Mouse (Mus musculus) kidney, postnatal 14 days (tissue): ENCODE results near the gene Iba57.
"Not testable (repeated sequence)": the region's sequence is repeated elsewhere in the genome, so short reads cannot be mapped to it uniquely, and the experiment has no call there.

Experiments
- DNase-seq: peaks from one replicate; pipeline ENCODE4 v3.0.0; 2022; ENCODE audit warnings: mixed read lengths

The Iba57 gene

GRCm38 (mm10) chr11:59163255-59164236 lies at the start of gene Iba57:
TSS of gene Iba57 (minus strand) at chr11:59163739.
- DNase-seq, result peak; percentile 99

DNA sequence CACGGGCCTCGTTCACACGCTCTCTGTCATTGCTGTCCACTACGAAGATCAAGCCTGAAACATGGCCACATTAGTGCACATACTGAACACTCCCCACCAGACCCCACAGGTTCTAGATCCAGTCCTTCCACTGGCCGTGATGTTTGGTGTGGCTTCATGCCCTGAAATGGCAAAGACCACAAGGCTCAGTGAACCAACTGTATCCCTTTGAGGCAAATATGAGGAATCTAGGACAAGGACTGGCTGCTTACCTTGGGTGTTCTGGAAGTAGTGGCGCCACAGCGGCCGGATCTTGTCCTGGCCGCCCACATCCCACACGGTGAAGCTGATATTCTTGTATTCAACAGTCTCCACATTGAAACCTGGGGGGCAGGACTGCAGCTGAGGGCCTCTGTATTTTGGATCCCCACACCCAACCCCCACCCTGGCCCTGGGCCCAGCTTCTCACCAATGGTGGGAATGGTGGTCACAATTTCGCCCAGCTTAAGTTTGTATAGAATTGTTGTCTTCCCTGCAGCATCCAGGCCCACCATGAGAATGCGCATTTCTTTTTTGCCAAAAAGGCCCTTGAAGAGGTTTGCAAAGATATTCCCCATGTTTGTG lies 49.5 kb upstream of the Iba57 start:
- no peak for DNase-seq

DNA sequence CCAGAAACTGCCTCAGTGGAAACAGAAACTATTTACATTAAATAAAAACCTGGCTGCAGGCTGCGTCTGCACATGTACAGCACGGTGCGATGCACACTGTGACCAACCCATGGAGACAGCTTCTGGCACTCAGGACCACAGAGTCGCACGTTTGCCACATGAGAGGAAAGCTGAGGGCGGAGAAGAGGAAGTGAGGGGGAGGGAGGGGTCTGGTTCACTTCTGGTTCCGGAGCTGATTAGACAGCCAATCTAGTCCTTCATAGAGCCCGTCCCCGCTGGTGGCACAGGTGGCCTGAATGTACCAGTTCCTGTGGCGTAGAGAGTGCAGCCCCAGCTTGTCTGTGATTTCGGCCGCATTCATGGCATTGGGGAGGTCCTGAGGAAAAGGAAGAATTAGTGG lies 48.8 kb upstream of the Iba57 start:
- DNase-seq, result not testable (repeated sequence)

GRCm38 (mm10) chr11:59211561-59211960 lies 48.0 kb upstream of the Iba57 start:
- not testable (repeated sequence) for DNase-seq

GRCm38 (mm10) chr11:59210020-59210419 lies 46.5 kb upstream of the Iba57 start:
- no peak for DNase-seq

DNA sequence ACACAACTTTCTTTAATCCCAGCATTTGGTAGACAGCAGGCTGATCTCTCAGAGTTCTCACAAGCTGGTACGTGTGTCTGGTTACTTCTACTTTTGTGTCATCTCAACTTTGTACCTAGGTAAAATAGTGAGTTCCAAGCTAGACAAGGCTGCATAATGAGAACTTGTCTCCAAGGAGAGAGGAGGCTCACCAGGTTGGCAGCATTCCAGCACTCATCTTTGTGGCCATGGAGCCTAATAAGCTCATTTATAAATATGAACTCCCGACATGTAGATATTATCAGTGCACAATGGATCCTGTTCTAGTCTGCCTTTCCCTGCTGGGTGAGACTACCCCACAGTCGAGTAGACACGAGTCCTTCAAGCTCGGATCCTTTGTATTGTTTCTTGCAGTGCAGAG lies 46.0 kb upstream of the Iba57 start:
- no peak for DNase-seq

- DNase-seq, result peak; percentile 80
These were observed 45.5 kb upstream of the Iba57 start for GRCm38 (mm10) chr11:59209003-59209441.

GRCm38 (mm10) chr11:59208153-59208831 lies 44.8 kb upstream of the Iba57 start, which contains the start of gene 2310033P09Rik:
TSS of gene 2310033P09Rik (plus strand) at chr11:59208321.
- DNase-seq, result peak; percentile 95

GRCm38 (mm10) chr11:59202081-59202995 lies 38.8 kb upstream of the Iba57 start, which contains the start of gene Mrpl55:
TSS of gene Mrpl55 (plus strand) at chr11:59202486.
- DNase-seq, result peak; percentile 97

DNA sequence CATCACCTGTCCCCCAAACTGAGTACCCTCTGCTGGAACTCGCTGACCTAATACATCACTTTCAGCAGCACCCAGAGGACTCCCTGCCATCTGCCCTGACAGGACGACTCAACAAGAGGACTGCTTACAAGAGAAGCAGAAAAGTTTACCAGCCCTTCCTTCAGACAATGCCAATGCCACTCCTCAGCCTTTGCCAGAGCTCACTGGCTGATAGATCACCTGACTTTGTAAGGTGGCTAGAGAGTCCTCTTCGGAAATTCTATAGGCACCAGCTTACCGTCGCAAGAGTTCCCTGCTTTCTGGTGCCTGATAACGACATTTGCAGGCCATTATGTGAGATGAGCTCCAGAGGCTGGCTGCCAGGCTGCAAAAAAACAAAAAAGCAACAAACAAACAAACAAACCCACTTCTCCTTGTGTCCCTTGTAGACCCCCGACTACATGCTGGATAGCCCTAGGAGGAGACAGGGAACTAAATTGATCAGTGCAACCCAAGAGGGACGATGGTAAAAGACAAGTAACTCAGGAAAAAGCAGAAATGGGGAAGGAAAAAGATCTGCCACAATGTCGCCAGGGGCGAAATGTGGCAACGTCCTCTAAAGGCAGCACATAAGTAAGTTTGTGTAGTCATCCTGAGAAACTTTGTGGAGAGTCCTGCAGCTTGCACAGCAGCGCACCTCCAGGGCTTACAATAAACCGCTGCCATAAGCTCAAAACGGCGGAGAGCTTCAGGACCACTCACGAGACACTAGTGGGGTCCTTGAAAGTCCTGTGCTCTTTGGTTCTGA lies 37.9 kb upstream of the Iba57 start:
- no peak for DNase-seq

GRCm38 (mm10) chr11:59196230-59196629 lies 32.7 kb upstream of the Iba57 start:
- DNase-seq, result no peak

- DNase-seq, result no peak
These were observed 28.5 kb upstream of the Iba57 start, which contains the start of gene Guk1 for GRCm38 (mm10) chr11:59192059-59192386. TSS of gene Guk1 (minus strand) at chr11:59192212.

DNA sequence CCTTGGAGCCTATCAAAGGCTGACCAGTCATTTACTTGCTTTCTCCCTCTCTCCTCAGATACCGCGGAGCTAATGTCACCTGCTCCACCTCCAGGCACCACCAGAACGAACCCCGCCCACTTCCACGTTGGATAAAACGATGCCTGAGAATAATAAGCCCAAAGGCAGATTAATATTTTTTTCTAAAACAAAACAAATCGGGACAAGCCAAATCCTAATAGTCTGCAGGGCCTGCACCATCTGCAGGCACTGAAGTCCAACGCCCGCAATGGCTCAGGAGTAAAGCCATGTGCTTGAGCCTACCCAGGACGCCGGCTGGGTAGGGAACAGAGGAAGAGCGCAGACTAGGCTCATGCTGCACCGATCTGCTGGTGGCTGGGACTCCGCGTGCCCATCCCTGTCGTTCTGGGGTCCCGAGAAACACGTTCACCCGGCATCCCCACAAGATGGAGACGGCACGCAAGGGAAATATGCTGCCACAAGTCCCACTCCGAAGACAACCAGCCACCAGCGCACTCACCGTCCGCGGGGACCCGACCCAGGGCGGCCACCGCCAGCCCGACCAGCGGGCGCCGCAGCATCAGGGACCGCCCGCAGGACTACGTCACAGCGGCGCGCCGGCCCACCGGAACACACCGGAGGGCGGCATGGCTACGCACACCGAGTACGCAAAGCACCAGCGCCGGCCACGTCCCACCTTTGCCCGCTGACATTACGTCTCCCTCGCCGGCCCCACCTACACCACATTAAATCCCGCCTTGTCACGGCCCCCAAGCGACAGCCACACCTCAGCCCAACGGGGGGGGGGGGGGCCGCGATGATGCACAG lies 27.9 kb upstream of the Iba57 start:
- peak; percentile 95 for DNase-seq

DNA sequence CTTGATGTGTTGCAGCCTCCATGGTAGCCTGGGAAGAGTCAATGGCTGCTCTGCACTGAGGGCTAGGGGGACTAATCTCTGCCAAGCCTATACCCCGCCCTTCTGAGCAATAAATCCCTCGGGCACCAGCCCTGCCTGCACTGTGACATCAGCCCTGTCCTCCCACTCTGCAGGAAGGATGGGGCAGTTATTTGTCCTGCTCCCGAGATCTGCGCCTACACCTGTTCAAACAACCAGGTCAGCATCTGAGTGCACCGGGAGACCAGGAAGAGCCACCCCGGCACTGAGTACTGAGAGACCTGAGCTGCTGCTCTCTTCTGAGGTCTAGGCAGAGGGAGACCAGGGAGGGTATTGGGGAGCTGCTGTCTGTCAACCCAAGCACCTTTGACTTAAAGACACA lies 24.2 kb upstream of the Iba57 start:
- DNase-seq, result no peak

DNA sequence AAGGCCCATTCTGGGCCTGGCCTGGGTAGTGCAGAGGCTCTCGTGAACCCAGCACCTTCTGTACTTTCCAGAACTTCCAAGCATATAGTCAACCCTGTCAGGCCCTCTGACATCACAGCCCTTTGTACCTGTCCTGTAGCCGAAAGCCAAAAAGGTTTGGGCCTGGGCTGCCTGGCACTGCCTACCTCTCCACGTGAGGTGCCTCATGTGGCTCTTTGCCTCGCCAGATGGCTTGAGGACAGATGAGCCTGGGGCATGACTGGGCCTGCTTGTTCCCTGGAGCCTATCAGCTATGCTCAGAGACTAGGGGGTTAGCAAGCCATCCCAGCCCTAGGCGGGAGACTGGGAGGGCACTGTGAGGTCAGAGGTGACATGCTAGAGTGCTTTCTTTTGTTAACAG lies 22.0 kb upstream of the Iba57 start:
- DNase-seq, result no peak

GRCm38 (mm10) chr11:59183821-59184220 lies 20.3 kb upstream of the Iba57 start:
- peak; percentile 77 for DNase-seq

- DNase-seq, result peak; percentile 76
These were observed 19.4 kb upstream of the Iba57 start, which contains the start of gene Gjc2 for GRCm38 (mm10) chr11:59182864-59183331. TSS of gene Gjc2 (minus strand) at chr11:59183213.

DNA sequence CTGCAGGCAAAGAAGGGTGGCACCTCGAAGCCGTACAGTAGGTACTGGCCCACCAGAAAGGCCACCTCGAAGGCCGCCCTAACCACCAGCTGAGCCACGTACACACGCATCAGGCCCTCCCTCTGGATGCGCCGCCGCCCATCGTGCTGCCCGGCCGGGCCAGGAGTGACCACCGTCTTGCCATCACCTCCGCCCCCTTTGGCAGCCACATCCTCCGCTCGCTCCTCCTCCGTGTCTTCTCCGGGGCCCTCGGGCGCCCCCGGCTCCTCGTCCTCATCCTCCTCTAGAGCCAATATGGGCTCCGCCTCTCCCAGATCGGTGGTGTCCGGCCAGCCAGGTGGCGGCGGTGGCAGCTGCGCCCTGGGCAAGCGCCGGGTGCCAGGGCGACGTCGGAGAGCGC lies 13.4 kb upstream of the Iba57 start:
- no peak for DNase-seq

DNA sequence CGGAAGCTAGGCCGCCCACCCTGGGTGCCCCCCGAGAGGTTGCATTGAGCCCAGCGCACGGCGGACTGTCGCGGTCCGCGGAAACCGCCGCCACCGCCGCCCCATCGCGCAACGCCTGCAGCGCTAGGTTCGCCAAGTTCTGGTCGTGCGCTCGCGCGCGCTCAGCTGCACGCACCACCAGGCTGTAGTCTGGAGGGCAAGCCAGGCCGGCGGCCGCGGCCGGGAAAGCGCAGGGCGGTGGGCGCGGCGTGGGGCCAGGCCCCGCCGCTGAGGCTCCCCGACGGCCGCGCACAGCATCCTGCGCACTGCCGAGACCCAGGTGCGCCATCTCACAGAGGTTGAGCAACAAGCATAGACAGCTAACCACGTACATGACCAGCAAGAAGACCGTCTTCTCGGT lies 12.9 kb upstream of the Iba57 start:
- DNase-seq, result no peak

- DNase-seq, result no peak
These were observed 10.8 kb upstream of the Iba57 start for GRCm38 (mm10) chr11:59174189-59174838.
